In genomic region chr10:85496358-85496757, GRCm38 (mm10) we compare ENCODE assay signal across 25 mouse cellular contexts.
"Had no signal": no experiment of that assay in that cellular context is flagged by ENCODE, and none has a peak within 500 bp of the region (broad histone marks: within the 10 kb centered on the region; RNA-seq: fewer than 3 reads in every experiment).

No protein-coding gene starts in this region.

- H3K36me3 ChIP-seq: heart, embryonic 10.5 days; heart, embryonic 12.5 days; hindbrain, embryonic 10.5 days; hindbrain, embryonic 12.5 days; intestine, embryonic 15.5 days; limb, embryonic 15.5 days; liver, embryonic 12.5 days had no signal

- DNase-seq: gastrocnemius, adult 2 months; gastrocnemius, postnatal 10 days; gastrocnemius, postnatal 25 days; heart, adult 18-20 months; heart, postnatal 10 days; heart, postnatal 4 days; kidney, adult 8-10 months; kidney, postnatal 10 days; kidney, postnatal 36 days; left cerebral cortex, postnatal 4 days; lung, adult 18-20 months had no signal

- H3K9me3 ChIP-seq: heart, embryonic 10.5 days; heart, embryonic 12.5 days; hindbrain, embryonic 10.5 days; hindbrain, embryonic 12.5 days; intestine, embryonic 15.5 days; limb, embryonic 15.5 days; liver, embryonic 12.5 days had no signal

- ATAC-seq: hindbrain, embryonic 16.5 days; inflammation-experienced regulatory T-cells, adult 6 months; intestine, embryonic 15.5 days; intestine, postnatal 0 days; liver, embryonic 12.5 days had no signal

- H3K9ac ChIP-seq: heart, embryonic 12.5 days; hindbrain, embryonic 12.5 days; hindbrain, embryonic 14.5 days; intestine, embryonic 15.5 days; limb, embryonic 15.5 days; liver, embryonic 12.5 days; liver, embryonic 14.5 days had no signal

- H3K27me3 ChIP-seq: heart, embryonic 12.5 days; intestine, embryonic 15.5 days; limb, embryonic 15.5 days; liver, embryonic 12.5 days had no signal

- H3K4me1 ChIP-seq: heart, embryonic 10.5 days; heart, embryonic 12.5 days; hindbrain, embryonic 12.5 days; intestine, embryonic 15.5 days; liver, embryonic 12.5 days had no signal

- H3K4me3 ChIP-seq: gastrocnemius, adult 2 months; heart, embryonic 10.5 days; heart, embryonic 12.5 days; hindbrain, embryonic 10.5 days; hindbrain, embryonic 12.5 days; intestine, embryonic 15.5 days; layer of hippocampus, adult 2 months; left cerebral cortex, adult 2 months; limb, embryonic 15.5 days; liver, embryonic 12.5 days had no signal

- H3K4me2 ChIP-seq: heart, embryonic 12.5 days; hindbrain, embryonic 12.5 days; hindbrain, embryonic 14.5 days; intestine, embryonic 15.5 days; limb, embryonic 15.5 days; liver, embryonic 12.5 days had no signal

- H3K27ac ChIP-seq: gastrocnemius, adult 2 months; heart, embryonic 10.5 days; hindbrain, embryonic 10.5 days; hindbrain, embryonic 12.5 days; hindbrain, embryonic 14.5 days; intestine, embryonic 15.5 days; layer of hippocampus, adult 2 months; left cerebral cortex, adult 2 months; limb, embryonic 15.5 days; liver, embryonic 12.5 days; liver, embryonic 14.5 days had no signal
